Mouse (Mus musculus): ENCODE measurements at regions not wholly inside any gene's neighbourhood (a gene's known extent, or its start where the extent isn't known, plus 50 kb on each side); places are given as distances from the start of the nearest gene placed in this dataset.
A peak's percentile ranks its signal among the peaks of the same experiment; 100 is the strongest.
"Not testable (repeated sequence)": the region's sequence is repeated elsewhere in the genome, so short reads cannot be mapped to it uniquely, and the experiment has no call there.

DNA sequence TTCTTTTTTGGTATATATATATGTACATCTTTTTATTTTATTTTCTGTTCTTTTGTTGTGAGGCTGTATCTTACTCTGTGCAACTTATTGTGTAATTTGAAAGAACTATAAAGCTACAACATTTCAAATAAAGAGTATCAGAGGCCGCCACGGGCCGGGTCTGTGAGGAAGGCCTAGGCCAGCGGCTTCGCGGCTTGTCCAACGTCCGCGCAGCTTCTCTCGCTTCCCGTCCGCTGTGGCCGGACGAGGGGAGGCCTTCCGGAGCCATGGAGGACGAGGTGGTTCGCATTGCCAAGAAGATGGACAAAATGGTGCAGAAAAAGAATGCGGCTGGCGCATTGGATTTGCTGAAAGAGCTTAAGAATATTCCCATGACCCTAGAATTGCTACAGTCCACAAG is 167.4 kb downstream of the Kif21a start:
- not testable (repeated sequence) for DNase-seq (ENCODE audit: low spot score in 2 of 2)

DNA sequence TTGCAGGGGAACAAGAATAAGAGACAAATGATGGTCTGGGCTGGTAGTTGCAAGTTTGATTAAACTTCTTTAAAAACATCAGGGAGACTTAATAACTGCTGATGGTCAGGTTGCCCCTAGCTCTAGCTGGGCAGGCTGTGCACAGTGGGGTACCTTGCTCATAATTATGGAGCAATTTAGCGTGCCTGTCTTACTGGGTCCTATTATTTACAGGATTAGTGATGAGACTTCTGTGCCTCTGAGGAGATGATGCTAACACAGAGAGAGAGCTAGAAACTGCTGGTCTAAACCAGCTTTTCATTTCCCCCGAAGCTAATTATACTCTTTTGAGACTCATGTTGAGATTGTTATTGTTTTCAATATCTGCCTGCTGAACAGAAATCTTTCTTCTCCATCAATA is 180.3 kb downstream of the Kif21a start:
- no peak for DNase-seq (ENCODE audit: low spot score in 2 of 2)

DNA sequence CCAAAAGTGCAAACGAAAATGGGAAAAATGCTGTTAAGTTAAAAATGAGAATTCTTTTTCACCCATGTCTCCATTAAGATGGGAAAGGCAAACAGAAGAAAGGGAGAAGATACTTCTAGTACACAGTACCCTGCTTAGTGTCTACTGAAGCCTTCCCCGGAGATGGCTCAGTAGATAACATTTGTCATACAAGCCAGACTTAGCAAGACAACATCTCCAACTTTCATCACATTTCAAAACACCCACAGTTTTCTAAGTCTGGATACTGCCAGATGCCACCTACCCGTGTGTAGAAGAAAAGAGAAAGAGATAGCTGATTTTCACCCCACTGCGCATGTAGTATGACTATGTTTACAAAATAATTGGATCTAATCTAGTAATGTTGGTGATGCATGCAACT is 174.5 kb upstream of the Cpne8 start:
- not testable (repeated sequence) for DNase-seq (ENCODE audit: low spot score in 2 of 2)

DNA sequence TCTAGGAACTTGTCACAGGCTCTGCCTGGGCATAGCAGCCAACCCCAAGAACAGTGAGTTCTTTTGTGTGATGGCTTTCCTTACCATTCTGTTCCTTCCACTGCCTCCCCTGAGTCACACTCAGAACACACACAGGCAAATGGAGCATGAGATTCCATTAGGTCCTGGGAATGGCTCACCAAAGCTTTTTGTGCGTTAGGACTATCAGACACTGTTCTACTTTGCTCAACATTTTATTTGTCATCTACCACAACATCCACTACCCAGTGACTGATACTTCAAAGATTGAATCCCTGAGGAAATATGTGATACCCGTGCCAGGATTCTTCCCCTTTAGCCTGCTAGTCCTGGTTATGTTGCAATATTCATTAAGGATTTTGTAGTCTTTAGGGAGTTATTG is 172.8 kb upstream of the Cpne8 start:
- DNase-seq (ENCODE audit: low spot score in 2 of 2) = no peak

DNA sequence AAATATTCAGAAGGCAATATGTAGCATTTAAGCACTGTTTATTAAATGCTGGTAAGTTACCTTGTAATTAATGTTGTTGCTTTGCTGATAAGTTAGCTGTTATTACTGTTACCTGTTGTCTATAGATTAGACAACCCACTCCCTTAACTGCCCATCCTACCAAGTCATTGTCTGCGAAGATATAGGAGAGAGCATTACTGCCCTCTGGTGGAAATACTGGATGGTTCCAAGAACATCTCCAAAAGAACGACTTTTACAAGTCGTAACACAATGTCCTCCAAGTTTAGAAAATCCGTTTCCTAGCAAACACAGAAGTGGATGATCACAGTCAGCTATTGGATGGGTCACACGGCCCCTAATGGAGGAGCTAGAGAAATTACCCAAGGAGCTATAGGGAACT is 162.2 kb upstream of the Cpne8 start:
- DNase-seq (ENCODE audit: low spot score in 2 of 2) = peak in 1 of 2 experiments; percentile 20

DNA sequence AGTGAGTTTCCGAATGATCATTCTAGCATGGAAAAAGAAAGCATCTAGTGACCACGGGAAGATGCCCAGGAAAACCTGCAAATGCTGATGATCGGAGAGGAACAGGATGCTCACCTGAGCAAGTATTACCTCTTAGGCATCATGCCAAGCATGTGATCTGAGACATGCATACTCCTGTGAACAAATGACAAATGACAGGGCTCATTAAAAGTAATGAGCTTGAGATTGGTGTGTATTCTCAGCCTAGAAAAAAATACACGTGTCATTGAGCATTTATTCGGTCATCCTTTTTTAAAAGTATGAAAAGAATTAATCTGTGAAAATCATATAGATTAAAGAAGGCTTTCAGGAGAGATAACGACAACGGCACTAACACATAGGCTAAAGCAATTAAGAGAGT is 156.4 kb upstream of the Cpne8 start:
- no peak for DNase-seq (ENCODE audit: low spot score in 2 of 2)

DNA sequence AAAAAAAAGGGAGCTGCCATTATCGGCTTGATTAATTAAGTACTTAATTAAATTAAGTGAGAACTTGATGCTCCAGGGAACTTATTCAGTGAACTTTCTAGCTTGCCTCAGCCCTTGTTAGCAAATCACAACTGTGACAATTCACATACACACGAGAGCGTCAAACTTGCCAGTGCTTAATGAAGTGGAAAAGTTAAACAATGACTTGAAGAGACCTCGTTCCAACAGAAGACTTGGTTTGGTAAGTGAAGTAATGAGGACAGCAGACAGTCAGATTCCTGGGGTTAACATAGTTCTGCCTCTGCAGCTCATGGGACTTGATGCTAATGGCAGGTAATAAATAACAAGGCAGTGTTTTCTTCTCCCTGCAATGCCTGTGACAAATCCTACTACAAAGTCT is 148.6 kb upstream of the Cpne8 start:
- no peak for DNase-seq (ENCODE audit: low spot score in 2 of 2)

DNA sequence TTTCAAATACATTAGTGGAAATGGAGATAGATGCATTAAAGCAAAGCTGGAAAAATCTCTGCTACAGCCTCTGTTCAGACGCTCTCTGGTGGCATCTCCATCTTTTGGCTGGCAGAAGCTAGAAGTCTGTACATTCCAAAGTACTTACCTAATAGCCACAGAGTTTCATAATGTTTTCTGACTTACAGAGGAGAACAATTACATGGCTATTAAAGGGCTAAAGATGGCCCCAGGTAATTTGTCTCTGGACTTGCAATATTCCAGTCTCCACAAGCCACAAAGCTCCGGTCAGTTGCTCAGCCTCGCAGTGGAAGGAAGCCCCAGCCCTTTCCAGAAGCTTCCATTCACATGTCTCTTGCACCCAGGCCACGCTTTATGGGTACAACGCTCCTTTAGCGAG is 143.1 kb upstream of the Cpne8 start:
- no peak for DNase-seq (ENCODE audit: low spot score in 2 of 2)

DNA sequence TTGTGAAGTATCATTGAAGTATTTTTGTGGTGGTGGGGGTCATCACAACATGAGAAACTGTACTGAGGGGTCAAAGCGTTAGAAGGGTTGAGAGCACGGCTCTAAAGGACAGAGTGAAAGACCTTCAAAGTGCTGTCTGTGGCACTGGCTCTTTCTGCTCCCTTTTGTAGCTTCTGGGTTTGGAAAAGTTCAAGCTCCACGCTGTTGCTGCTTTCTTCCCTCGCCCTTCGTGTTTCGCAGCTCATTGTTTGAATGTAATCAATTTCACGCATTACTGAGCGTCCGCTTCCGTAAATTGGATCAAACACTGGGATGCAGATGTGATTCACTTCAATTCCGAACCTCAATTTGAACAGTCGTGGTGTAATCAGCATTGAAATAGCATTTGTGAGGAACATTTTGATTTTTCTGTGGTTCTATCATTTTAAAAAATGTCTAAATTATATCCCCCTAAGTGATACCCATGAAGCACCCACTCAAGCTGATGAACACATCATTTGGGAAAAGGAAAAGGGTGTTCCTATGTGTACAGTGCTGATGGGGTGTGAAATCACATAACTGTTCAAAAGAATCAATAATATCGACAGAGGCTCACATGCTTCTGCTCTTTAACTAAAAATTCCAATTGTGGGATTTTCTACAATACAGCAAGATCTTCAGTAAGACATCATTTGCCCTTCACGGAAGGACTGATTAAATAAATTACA is 140.9 kb upstream of the Cpne8 start:
- DNase-seq (ENCODE audit: low spot score in 2 of 2) = no peak

DNA sequence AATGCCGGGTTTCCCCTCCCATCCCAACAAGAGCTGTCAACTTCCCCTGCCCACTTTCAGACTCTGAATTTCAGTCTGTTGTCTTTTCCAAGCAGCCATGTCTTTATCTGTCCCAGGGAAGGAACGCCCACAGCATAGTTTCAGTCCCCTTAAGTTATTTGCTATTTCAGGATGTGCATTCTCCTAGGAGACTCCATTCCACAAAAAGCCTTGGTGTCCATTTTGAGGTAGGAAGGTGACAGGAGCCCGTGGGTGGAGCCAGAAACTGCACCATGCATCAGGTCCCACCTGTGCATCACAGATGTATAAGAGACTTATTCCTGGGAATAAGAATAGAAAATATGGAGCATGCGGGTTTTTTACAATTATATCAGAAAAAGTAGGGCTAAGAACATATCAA is 138.9 kb upstream of the Cpne8 start:
- DNase-seq (ENCODE audit: low spot score in 2 of 2) = peak in 1 of 2 experiments; percentile 7

DNA sequence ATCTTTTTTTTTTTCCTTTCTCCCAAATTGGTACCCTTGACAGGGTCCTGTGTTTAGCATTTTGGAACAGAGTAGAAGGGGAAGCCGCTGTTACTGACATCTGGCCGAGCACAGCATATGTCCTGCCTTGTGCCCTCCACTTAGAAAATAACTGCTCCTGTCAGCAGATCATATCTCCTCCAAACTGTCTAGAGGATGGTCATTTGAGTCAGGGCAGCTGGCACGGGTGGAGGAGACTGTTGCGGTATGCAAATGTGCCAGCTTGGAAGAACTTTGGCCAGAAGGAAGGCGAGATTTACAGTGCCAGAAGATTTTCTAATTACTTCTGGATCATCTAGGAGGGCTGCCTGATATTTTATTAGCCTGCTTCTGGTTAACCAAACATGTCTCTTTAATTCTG is 134.7 kb upstream of the Cpne8 start:
- no peak for DNase-seq (ENCODE audit: low spot score in 2 of 2)

DNA sequence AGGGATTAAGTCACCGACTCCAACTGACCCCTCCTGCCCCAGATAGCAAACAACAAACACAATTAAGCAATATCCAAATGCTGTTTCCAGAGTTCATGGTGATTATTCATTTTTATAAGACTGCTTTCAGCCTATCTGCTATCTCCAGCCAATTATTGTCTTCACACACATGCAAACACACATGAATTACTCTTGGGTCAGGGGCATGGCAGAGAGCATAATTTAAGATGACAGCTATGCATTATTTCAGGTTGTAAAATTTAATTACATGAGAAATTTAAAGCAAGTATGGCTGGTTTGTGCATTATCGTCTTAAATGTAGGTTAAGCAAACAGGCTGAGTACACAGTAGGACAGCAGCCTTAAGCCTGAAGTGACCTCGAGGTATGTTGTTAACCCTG is 131.1 kb upstream of the Cpne8 start:
- DNase-seq (ENCODE audit: low spot score in 2 of 2) = no peak

DNA sequence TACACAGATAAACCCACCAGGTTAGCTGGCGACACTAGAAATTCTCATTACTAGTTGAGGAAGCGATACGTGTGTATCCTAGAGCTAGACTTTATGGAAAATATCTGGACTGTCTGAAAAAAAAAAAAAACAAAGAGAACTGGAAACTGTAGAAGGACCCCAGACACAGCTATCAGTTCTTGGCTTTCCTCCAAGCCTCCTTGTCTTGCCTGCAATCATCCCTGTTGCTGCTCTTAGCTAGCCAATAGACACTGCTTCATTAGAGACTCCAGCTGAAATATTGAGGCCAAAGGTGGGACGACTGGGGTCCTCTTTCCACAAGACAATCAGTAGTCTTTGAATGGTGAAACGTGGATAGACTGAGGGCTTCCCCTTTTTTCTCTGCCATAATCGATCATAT is 129.0 kb upstream of the Cpne8 start:
- no peak for DNase-seq (ENCODE audit: low spot score in 2 of 2)

DNA sequence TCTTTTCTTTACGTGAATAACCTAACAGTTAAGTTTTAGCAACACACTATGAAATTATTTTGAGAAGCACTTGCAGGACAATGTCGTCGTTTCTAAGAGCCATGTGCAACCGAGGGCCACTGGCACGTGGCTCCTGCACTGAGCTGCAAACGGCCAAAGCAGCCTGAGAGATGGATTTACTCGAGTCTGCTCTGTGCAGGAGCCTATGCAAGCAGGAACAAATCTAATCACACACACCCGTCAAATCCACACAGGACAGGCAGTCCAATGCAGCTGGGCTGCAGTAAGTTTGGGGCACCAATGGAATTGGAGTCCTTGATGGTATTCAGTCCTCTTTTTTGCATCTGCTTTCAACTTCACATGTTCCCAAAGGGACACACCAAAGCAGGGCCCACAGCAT is 118.8 kb upstream of the Cpne8 start:
- DNase-seq (ENCODE audit: low spot score in 2 of 2) = no peak

DNA sequence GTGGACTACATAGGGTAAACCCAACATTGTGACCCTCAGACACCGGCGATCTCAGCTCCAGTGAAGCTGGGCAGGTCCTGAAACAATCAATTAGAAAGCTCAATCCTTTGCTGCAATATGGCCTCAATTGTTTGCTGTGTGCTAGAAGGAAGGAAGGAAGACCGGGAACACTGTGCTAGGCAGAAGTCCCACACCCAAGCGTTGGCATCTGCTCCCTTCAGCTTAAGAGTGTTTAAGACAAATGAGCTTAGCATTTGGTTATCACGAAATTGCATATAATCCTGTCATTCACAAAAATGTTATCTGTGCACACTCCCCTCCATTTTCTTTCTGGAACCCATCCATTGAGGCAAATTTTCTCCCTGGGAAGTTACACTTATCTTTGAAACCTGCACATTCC is 110.7 kb upstream of the Cpne8 start:
- no peak for DNase-seq (ENCODE audit: low spot score in 2 of 2)

DNA sequence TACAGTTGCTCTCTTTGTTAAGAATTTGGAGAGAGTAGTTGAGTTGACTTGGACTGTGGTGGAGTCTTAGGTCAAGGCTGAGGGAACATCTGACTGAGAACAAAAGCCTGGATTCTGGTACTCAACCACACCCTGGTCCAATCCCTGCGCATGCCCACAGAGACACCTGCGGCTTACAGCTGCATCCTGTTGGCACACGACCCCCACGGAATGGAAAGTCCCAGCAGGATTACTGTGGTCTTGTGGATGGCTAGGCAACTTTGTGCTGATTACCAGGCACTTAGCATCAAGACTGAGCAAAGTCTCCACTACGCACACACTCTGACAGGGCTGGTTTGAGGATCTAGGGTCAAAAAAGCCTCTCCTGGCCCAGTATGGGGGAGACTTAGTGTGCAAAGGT is 105.5 kb upstream of the Cpne8 start:
- no peak for DNase-seq (ENCODE audit: low spot score in 2 of 2)

DNA sequence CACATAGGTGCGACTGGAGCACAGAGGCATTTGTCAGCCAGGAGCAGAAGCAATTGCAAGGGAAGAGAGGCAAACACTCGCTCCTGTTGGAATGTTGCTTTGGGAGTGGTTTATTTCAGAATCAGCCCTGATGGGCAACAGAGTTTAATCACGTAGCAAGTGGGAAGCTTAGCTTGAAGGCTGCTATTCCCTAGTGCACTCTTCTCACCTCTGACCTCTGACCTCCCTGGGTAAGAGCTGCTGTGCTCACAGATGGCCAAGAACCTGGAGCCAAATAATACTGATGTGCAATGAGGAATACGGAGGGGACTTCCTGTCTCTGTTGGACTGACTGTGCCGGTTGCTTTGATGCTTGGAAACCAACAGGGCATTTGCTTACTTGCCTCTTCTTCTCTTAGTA is 88.3 kb upstream of the Cpne8 start:
- no peak for DNase-seq (ENCODE audit: low spot score in 2 of 2)

DNA sequence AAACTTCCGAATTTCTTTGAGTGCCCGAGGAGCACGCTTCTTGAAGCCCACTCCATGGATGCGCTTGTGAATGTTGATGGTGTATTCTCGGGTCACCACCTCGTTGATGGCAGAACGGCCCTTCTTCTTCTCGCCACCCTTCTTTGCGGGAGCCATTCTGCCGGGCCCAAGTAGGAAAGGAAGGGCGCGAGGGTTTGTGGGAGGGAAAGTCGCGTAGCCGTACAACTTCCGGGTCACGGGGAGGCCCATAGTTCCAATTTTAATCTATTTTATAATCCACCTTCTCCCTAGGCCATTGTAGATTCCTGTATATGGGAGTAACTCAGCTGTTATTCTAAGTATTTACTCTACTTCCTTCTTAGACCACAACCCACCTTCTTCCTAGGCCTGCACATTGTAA is 85.3 kb upstream of the Cpne8 start:
- not testable (repeated sequence) for DNase-seq (ENCODE audit: low spot score in 2 of 2)

DNA sequence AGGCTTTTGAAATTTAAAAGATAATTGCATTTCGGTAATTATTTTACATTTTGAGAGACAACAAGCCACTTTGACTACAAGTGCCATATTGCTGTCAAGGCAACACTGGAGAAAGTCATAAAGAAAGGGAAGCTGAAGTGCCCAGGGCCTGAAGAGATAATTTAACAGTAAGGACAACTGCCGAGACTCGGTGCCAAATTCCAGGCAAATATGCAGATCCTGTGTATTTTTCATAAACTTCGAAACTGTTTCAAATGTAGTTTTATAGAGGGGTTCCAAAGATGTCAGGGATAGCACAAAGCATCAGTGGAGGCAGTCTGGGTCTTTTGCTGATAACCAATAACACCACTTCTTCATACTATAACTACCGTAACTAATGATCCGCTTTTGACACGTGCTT is 54.7 kb upstream of the Cpne8 start:
- DNase-seq (ENCODE audit: low spot score in 2 of 2) = no peak

All from left cerebral cortex, adult 18-20 months (tissue).